Mouse (Mus musculus) midbrain, embryonic 12.5 days (tissue): Measurements from ENCODE around the gene Kdm4a. TPM values are rescaled to one million over a fixed set of nuclear protein-coding genes. Genes with fewer than 3 reads are reported as not detected.

Experiments used
- ATAC-seq: fragments of 200-750 bp; cut with Nextera tagmentation; 2 replicates; pipeline ENCODE4 v1.8.0; 2017; ENCODE audit warnings: low read depth, moderate TSS enrichment, moderate library complexity; ENCODE audit not compliant: low FRiP score
- H3K27ac ChIP-seq: fragments of 300-500 bp; sonication (generic); replicated peaks from 2 replicates; pipeline ENCODE4 v1.5.1; 2016; ENCODE audit warnings: mild to moderate bottlenecking
- H3K27me3 ChIP-seq: fragments of 300-500 bp; sonication (generic); 2 replicates; pipeline ENCODE4 v1.6.1; 2016; ENCODE audit warnings: mild to moderate bottlenecking
- H3K36me3 ChIP-seq: fragments of 300-500 bp; sonication (generic); 2 replicates; pipeline ENCODE4 v1.6.1; 2016
- H3K4me1 ChIP-seq: fragments of 300-500 bp; sonication (generic); 2 replicates; pipeline ENCODE4 v1.6.1; 2016
- H3K4me2 ChIP-seq: fragments of 300-500 bp; sonication (generic); replicated peaks from 2 replicates; pipeline ENCODE4 v1.6.1; 2016; ENCODE audit warnings: mild to moderate bottlenecking, moderate library complexity
- H3K4me3 ChIP-seq: fragments of 300-500 bp; sonication (generic); 2 replicates; pipeline ENCODE4 v1.5.1; 2016; ENCODE audit warnings: mild to moderate bottlenecking
- H3K9ac ChIP-seq: fragments of 300-500 bp; sonication (generic); replicated peaks from 2 replicates; pipeline ENCODE4 v1.6.1; 2016; ENCODE audit warnings: mild to moderate bottlenecking, moderate library complexity
- H3K9me3 ChIP-seq: fragments of 300-500 bp; sonication (generic); 2 replicates; pipeline ENCODE4 v1.6.1; 2016; ENCODE audit warnings: mild to moderate bottlenecking
- WGBS: fragments of 180-500 bp; shearing (Covaris S2); methylation state at CpG from one replicate; pipeline ENCODE4 v1.1.7; 2016; 5-methylcytosine and 5-hydroxymethylcytosine counted together
- polyA plus RNA-seq: library from polyadenylated mRNA; unstranded; fragments of >200 nt; fragmentation: Nextera tagmentation; extraction: Ambion mirVana; gene quantifications from 2 replicates; pipeline ENCODE4 v1.2.1, GENCODE M21; 2016

Gene Kdm4a
- polyA plus RNA-seq, 1 experiment from 2014 or later: 57.0 TPM

DNA sequence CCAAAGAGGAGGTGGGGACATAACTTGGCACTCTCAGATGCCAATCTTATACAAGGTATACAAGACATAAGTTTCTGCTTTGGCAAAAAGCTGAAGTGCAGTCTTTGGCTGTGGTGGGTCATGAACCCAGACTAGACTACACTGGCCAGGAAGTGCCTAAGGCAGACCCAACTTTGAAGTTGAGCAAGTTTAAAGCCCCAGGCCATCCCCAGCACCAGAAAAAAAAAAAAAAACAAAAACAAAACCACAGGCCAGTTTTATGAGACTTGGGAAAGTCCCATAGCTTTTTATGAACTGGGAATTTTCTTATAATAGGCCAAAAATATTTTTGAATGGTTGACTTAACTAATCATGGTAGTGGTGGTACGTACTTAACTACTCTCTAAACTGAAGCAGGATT, 44.4 kb downstream of the Kdm4a start:
- 83% methylated on average over 1 of the region's 1 CpGs for WGBS
- peak overlapping the region; percentile 89 for H3K9ac ChIP-seq
- no peak for ATAC-seq
- peak overlapping the region; percentile 97 for H3K4me3 ChIP-seq
- no peaks in the 10 kb centered on the region for H3K27me3 ChIP-seq
- no peak overlapping the region for H3K27ac ChIP-seq
- H3K36me3 ChIP-seq: peaks cover 42% of the 10 kb centered on the region
- peaks cover 17% of the 10 kb centered on the region for H3K4me1 ChIP-seq
- H3K9me3 ChIP-seq: no peaks in the 10 kb centered on the region
- peak overlapping the region; percentile 60 for H3K4me2 ChIP-seq

DNA sequence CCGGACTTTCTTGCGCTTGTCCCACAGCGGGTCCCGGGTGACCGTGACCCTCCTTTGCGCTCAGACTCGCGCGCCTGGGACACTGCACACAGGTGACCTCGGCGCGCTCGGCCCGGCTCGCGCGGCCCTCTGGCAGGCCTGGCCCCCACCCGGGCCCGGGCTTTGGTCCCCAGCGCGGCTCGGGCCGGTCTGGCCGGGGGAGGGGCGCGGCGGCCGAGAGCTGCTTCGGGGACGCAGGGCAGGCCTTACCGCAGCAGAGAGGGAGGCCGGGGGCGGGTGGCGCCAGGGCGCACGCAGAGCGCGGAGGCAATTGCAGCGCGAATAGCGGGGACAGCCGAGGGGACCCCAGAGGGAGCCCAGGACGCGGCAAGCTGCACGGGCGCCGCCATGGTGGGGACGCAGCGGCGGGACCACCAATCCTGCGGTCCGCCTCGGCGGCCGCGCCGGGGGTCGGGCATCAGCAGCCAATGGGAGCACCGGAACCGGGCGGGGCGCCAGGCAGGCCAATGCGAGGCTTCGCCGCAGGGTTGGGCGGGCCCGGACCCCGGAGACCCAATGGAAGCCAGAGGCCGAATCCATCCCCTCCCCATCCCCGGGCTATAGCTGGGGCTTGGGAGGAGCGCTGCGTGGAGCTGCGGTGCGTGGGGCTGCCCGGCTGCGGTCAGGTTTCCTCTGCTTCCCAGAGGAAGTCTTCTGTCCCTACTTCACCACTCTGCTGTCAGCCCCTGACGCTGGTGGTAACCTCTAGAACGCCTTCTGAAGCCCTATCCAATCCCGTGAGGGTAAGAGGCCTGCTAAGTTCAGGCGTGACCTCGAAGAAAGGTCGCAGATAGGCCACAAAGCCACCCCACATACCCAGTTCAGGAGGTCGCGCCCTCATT, 45.1 kb downstream of the Kdm4a start, which contains the start of gene St3gal3:
St3gal3 (minus strand) TSS at position 430 of the 881 bp plus-strand sequence.
- H3K4me3 ChIP-seq: peak within 1 kb of the TSS; percentile 97
- under 1% methylated on average over 59 of the region's 84 CpGs for WGBS
- H3K4me2 ChIP-seq: peak within 1 kb of the TSS; percentile 60
- H3K9me3 ChIP-seq: no peaks in the 10 kb centered on the region
- ATAC-seq: peak; percentile 100
- H3K27ac ChIP-seq: peak within 1 kb of the TSS; percentile 86
- H3K9ac ChIP-seq: peak within 1 kb of the TSS; percentile 89
- peaks cover 17% of the 10 kb centered on the region for H3K4me1 ChIP-seq
- peaks cover 36% of the 10 kb centered on the region for H3K36me3 ChIP-seq
- H3K27me3 ChIP-seq: no peaks in the 10 kb centered on the region

DNA sequence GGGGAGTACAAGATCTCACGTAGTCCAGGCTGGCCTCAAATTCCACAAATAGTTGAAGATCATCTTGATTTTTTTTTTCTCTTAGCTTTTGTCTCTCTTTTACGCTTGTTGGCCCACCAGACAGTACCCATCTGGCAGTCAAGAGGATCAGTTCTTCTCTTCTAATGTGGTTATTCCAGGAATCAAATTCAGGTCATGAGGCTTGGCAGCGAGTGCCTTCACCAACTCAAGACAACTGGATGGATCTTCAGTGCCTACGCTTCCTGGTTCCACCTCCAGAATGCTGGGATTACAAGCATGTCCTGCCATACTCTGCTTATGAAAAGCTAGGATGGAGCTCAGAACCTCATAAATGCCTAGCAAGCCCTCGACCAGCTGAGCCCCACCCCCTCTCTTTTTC, 48.5 kb downstream of the Kdm4a start:
- no peak overlapping the region for H3K9ac ChIP-seq
- H3K4me3 ChIP-seq: no peak overlapping the region
- H3K27me3 ChIP-seq: no peaks in the 10 kb centered on the region
- H3K4me1 ChIP-seq: peaks cover 17% of the 10 kb centered on the region
- H3K9me3 ChIP-seq: no peaks in the 10 kb centered on the region
- no peak overlapping the region for H3K4me2 ChIP-seq
- peaks cover 5% of the 10 kb centered on the region; the same call in 1 of the 2 replicates for H3K36me3 ChIP-seq
- ATAC-seq: no peak
- 92% methylated on average over 5 of the region's 5 CpGs for WGBS
- H3K27ac ChIP-seq: no peak overlapping the region

DNA sequence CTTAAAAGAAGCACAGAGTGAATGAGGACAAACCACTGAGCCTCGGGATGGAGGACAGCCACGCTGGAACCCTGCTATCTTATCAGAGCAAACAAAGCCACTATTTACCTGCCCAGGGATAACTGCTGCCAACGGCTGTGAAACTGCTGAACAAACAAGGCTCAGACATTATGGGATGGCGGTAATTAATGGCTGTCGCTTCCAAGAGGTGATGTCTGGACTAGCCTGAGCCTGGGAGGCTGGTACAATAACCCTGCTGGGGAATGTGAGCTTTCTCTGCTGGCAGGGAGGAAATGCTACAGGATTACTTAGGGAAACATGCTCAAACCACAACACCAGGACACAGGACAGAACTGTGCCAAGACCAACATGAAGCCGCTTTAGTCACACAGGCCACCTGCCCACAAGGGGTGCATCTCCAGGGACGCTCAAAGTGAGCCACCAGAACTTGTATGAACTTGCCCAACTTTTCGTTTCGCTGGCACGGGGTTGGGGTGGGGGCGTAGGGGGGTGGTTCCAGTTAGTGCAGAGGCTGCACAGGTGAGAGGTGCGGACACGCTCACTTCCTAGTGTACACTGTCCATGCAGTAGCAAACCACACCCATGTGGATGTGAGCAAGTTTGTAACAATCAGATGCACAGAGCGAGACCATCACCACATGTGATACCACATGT, 56.7 kb downstream of the Kdm4a start:
- H3K27me3 ChIP-seq: no peaks in the 10 kb centered on the region
- H3K4me2 ChIP-seq: no peak overlapping the region
- no peak overlapping the region for H3K27ac ChIP-seq
- no peaks in the 10 kb centered on the region for H3K36me3 ChIP-seq
- no peak overlapping the region for H3K4me3 ChIP-seq
- no peaks in the 10 kb centered on the region for H3K9me3 ChIP-seq
- no peaks in the 10 kb centered on the region for H3K4me1 ChIP-seq
- no peak for ATAC-seq
- H3K9ac ChIP-seq: no peak overlapping the region
- WGBS: 90% methylated on average over 14 of the region's 14 CpGs

DNA sequence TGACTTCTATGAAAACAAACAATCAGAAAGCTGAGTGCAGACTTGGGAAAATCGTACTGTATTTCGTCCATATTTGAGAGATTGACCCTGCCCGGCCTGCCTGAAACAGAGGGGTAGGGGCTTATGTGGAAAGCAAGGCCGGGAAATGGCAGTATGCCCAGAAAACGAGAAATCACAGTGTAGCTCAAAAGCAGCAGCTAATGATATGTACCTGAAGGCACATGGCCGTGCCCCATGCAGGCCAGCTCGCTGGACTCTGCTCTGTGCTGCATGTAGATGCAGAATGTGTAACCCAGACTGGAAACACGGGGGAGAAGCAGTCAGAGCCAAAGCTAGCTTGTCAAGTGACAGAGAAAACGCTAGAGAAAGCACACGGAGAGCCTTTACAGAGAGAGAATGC, 57.8 kb downstream of the Kdm4a start:
- Histone ChIP-seq H3K27me3 (no peaks in the 10 kb centered on the region), H3K4me1 (no peaks in the 10 kb centered on the region), H3K4me3 (no peak overlapping the region), H3K27ac (no peak overlapping the region), H3K9me3 (no peaks in the 10 kb centered on the region), H3K9ac (no peak overlapping the region), H3K4me2 (no peak overlapping the region), H3K36me3 (0 out of 2 replicates have a peak, but pooled peaks cover 5% of the 10 kb centered on the region)
- WGBS: 86% methylated on average over 10 of the region's 10 CpGs
- no peak for ATAC-seq

DNA sequence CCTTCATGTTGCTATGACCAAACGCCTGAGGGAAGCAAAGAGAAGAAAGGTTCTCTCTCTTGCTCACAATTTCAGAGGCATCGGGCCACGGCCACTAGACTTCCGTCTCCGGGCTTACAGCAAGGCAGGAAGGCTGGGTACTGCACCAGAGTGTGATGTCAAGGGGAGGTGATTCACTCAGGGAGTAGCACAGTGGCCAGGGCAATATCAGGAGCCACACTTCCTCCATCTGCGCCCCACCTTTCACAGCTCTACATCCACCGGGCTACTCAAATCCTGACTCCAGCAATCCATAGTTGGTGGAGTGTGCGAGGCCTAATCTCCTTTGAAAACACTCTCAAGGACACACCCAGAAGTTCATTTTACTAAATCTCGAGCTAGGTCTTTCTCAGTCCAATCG, 62.3 kb downstream of the Kdm4a start:
- no peak for ATAC-seq
- 93% methylated on average over 10 of the region's 10 CpGs for WGBS
- H3K9ac ChIP-seq: no peak overlapping the region
- H3K9me3 ChIP-seq: no peaks in the 10 kb centered on the region
- 0 out of 2 replicates have a peak, but pooled peaks cover 5% of the 10 kb centered on the region for H3K36me3 ChIP-seq
- no peaks in the 10 kb centered on the region for H3K27me3 ChIP-seq
- no peak overlapping the region for H3K4me3 ChIP-seq
- no peak overlapping the region for H3K4me2 ChIP-seq
- H3K27ac ChIP-seq: no peak overlapping the region
- H3K4me1 ChIP-seq: no peaks in the 10 kb centered on the region

DNA sequence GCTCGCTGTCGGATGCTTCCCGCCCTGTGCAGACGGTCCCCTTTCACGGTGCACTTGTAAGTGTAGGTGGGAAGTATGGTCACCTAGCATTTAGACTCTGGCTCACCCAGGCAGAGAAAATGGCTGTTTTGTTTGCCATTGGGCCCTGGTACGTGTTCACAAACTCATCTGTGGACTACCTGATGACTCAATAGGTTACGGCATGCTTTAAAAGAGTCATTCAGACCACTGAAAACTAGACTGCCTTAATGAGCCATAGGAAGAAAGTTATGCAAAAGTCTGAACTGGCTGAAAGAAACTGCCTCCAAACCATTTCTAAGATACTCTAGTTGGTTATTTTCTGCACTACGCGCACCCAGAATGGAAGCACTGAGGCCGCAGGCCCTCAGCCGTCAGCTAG, 63.7 kb downstream of the Kdm4a start:
- ATAC-seq: no peak
- no peak overlapping the region for H3K4me2 ChIP-seq
- no peaks in the 10 kb centered on the region for H3K4me1 ChIP-seq
- no peaks in the 10 kb centered on the region for H3K27me3 ChIP-seq
- H3K4me3 ChIP-seq: no peak overlapping the region
- H3K9me3 ChIP-seq: no peaks in the 10 kb centered on the region; the same call in 1 of the 2 replicates
- WGBS: 92% methylated on average over 11 of the region's 11 CpGs
- H3K36me3 ChIP-seq: 0 out of 2 replicates have a peak, but pooled peaks cover 5% of the 10 kb centered on the region
- no peak overlapping the region for H3K27ac ChIP-seq
- H3K9ac ChIP-seq: no peak overlapping the region

DNA sequence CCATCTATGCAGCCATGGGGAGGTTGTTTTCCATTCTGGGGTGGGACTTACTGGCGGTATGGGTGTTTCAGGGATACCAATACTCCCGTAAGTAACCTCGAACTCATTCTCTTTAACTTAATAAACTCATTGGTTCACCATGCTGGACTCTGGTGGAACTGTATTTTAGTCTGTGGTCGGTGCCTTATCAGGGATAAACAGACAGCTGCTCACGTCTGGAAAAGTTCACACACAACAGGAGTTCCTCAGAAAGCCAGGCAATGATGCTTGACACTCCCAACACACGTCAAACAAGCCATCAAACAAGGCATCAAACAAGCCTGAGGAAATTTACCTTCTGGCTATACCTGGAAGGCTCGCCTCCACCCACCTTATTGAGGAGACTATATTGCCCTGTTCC, 64.7 kb downstream of the Kdm4a start:
- H3K4me1 ChIP-seq: no peaks in the 10 kb centered on the region
- H3K36me3 ChIP-seq: 0 out of 2 replicates have a peak, but pooled peaks cover 5% of the 10 kb centered on the region
- H3K4me2 ChIP-seq: no peak overlapping the region
- no peak for ATAC-seq
- H3K9me3 ChIP-seq: no peaks in the 10 kb centered on the region; the same call in 1 of the 2 replicates
- H3K27me3 ChIP-seq: no peaks in the 10 kb centered on the region
- H3K27ac ChIP-seq: no peak overlapping the region
- H3K9ac ChIP-seq: no peak overlapping the region
- WGBS: 93% methylated on average over 7 of the region's 7 CpGs
- H3K4me3 ChIP-seq: no peak overlapping the region

DNA sequence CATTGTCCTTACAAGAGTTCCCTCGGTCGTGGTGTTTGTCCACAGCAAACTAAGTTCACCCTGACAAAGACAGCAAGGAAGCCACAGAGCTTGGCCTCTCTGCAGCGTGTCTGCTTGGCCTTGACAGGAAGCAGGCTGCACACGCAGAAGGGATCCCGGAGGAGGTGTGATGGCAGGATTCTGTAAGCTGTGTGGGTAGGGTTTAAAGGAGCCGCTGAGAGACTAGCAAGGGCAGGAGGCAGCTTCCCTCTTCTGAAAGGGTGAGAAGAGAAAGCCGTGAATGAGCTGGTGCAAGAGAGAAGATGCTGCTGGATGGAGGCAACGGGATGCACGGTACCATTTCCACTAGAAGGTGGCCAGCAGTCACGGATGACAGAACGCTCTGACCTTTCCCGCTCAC, 67.2 kb downstream of the Kdm4a start:
- WGBS: 87% methylated on average over 12 of the region's 12 CpGs
- Histone ChIP-seq H3K4me2 (no peak overlapping the region), H3K9ac (no peak overlapping the region), H3K9me3 (no peaks in the 10 kb centered on the region; the same call in 1 of the 2 replicates), H3K27me3 (no peaks in the 10 kb centered on the region), H3K27ac (no peak overlapping the region), H3K4me3 (no peak overlapping the region), H3K4me1 (no peaks in the 10 kb centered on the region), H3K36me3 (0 out of 2 replicates have a peak, but pooled peaks cover 4% of the 10 kb centered on the region)
- ATAC-seq: no peak

DNA sequence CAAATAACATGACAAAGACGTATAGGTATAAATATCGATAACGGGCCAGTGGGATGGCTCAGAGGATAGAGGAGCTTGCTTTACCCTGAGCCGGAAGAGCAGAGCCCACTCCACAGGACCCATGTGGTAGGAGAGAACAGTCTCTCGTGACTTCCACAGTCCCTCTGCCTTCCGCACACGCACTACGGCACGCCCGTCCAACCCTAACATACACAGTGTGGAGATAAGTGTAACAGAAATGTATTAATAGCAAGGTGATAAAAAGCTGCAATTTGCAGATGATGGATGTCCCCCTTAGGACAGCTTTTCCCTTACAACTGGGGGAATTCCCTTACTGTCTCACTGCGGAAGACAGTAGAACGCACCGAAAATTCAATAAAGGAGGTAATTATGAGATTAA, 70.2 kb downstream of the Kdm4a start:
- H3K9ac ChIP-seq: no peak overlapping the region
- H3K4me1 ChIP-seq: no peaks in the 10 kb centered on the region
- ATAC-seq: no peak

DNA sequence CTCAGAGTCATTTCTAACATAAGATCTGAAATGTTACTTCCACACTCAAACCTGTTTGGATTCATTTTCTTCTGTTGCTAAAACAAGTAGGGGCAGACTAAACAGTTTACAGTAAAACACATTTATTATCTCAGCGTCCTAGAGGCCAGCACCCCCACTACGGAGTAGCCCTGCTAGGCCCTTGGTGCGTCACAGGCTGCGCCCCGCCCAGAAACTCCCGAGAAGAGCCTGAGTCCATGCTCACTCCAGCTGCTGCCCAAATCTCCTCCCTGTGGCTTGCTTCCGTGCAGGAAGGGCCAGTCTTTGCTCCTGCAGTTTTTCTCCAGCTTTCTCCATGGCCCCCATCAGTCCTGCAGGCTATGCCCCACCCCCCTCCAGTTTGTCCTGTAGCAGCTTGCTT, 71.1 kb downstream of the Kdm4a start:
- 75% methylated on average over 7 of the region's 7 CpGs for whole genome bisulfite sequencing
- H3K27me3 ChIP-seq: no peaks in the 10 kb centered on the region
- ATAC-seq: no peak
- peaks cover 8% of the 10 kb centered on the region; the same call in 1 of the 2 replicates for H3K36me3 ChIP-seq
- H3K9ac ChIP-seq: no peak overlapping the region
- no peak overlapping the region for H3K4me3 ChIP-seq
- no peaks in the 10 kb centered on the region; the same call in 1 of the 2 replicates for H3K9me3 ChIP-seq
- H3K4me1 ChIP-seq: no peaks in the 10 kb centered on the region
- no peak overlapping the region for H3K4me2 ChIP-seq
- no peak overlapping the region for H3K27ac ChIP-seq

More for the DNA sequence above, 70.2 kb downstream of the Kdm4a start:
- Histone ChIP-seq H3K27me3 (no peaks in the 10 kb centered on the region), H3K4me2 (no peak overlapping the region), H3K36me3 (peaks cover 8% of the 10 kb centered on the region; the same call in 1 of the 2 replicates), H3K4me3 (no peak overlapping the region), H3K27ac (no peak overlapping the region), H3K9me3 (no peaks in the 10 kb centered on the region; the same call in 1 of the 2 replicates)
- 94% methylated on average over 13 of the region's 13 CpGs for WGBS
